Mouse (Mus musculus): ENCODE data around the gene Lrguk.

The Lrguk gene

DNA sequence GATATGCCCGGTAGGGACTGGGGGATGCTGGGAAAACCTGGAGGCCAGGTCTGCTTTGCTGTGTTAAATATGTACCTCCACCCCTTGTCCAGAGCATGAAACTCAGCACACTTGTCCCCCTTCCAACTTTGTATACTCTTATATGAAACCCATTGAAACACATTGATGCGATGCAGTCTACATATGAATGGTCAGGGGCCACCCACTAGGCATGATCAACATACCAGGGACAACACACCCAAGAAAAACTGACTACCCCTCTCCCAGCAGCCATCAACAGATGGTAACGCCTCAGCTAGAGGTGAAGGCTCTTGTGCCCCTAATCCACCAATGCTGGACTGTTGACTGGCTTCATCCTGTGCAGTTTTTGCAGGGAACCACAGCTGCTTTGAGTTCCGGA lies 150.7 kb downstream of the Lrguk start:
- no peak for DNase-seq

DNA sequence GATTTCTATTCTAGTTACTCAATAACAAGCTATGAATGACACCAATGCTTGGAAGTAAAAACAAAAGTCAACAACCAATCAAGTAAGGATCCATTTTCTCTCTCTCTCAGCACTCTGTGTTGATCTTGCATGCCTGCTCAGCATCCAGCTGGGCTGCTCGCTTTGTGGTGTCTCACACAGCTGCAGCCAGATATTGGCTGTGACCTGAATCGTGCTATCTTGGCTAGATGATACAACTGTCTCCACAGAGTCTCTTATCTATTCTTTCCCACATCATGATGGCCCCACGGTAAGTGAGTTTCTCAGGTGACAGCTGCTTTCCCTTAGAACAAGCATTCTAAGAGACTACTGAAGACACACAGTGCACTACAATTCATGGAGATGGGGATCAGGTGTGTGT lies 152.7 kb downstream of the Lrguk start:
- no peak for DNase-seq

DNA sequence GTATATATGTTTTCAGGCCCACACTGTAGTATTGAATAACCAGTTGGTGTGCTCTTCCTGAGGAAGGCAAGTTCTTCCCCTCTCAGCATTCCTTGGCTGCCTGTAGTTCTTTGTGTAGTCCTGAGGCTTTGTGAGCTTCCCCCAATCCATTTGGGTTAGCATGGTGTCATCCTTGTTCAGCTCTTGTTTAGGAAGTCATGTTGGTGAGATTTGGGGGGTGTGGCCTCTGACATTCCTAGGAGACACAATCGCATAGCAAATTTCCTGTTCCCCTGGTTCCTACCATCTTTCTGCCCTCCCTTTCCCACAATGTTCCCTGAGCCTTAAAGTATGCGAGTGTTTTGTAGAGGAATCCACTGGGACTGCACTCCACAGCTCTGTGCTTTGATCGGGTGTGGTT lies 154.1 kb downstream of the Lrguk start:
- DNase-seq = no peak

All from cerebellum, adult 9-10 months (tissue).